Mouse (Mus musculus): Measurements from ENCODE around the gene Sppl3.

Sppl3 gene

DNA sequence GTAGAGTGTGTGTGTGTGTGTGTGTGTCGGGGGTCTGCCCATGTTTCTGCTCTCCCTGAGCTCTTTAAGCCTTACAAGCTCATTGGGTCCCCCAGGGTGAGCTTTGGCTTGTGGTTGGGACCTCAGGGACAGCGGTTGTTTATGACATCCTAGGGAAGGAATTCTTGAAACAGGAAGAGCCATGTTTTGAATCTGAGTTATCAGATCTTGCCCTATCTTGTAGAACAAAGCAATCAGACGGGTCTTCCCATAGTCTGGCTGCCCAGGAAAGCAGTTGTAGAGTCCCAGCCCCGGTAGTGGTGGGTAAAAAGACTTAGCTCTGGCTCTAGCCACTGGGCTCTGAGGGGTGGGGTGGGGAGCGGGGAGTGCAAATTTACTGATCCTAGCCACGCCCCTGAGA lies 13.6 kb upstream of the Sppl3 start:
- DNase-seq (ENCODE audit: low spot score in 2 of 2): no peak

DNA sequence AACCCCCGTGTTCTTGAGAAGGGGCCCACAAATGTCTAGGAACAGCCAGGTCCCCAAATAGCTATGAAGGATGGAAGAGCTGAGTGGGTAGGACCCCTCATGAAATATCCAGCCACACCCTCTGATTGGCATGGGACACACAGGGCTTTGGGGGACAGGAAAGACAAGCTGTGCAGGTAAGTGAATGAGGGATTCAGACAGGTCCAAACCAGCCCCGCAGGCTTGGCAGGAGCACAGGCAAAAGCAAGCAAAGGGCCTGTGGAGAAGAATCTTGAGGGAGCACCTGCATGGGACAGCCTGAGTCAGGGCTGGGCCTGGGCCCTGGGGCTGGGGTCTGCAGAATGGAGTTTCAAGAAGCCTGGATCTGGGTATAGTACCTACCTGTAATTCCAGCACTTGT lies 10.4 kb upstream of the Sppl3 start:
- DNase-seq (ENCODE audit: low spot score in 2 of 2): no peak

DNA sequence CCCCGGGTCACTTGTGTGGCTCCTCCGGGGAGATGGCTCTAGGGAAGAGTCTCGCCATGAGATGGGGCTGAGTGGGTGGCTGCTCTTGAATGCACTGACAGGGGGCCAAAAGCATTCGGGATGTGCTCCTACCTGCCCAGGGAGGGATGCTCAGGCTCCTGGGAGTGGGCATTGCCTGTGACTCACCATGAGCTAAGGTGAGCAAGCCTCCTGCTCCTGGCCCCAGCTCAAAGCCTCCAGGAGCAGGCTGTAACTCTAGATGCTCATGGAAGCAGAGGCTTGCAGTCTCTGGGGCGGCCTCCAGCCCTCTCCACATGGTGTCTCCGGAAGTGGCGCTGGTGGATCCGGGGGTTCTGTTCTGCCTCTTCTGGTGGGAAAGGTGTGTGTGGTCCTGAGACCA lies 9.5 kb upstream of the Sppl3 start:
- no peak for DNase-seq (ENCODE audit: low spot score in 2 of 2)

DNA sequence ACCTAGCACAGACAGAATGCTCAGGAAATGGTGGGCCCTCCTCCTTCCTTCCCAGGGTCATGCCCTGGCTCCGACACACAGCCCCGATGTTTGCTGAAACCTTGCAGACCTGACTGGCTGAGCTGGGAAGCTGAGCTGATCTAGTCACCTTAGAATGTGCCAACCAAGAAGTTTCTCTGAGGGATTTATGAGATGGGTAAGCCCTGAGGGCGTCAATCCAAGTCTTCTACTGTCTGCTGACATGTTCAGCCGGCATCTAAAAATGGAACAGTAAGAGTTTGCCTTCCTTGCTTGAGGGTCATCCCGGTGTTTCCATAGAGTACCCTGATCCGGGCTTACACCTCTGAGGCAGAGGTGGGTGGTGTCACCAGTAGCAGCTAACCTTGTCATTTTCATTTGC lies 8.2 kb upstream of the Sppl3 start:
- no peak for DNase-seq (ENCODE audit: low spot score in 2 of 2)

DNA sequence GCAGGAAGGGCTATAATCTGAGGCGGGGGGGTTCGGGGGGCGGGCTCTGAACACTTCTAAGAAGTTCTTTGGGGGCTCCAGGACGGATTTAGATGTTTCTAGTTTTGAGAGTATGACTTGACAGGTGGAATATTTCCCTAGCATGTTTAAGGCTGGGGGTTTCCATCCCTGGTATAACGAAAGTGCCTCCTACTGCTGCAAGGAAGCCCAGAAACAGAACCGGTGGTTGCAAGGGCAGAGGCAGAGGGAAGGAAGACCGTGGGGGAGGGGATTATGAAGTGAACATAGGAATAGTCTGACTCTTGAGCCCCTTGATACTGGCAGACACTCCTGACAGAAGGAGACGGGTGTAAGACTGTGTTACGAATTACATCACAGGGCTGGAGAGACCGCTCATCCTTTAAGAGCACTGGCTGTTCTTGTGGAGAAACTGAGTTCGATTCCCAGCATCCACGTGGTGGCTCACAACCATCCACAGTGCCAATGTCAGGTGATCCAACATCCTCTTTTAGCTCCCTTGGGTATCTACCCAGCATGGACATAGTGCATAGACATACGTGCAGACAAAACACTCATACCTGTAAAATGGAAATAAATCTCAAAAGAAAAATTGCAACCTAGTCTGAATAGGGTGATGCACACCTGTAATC lies 7.6 kb upstream of the Sppl3 start:
- no peak for DNase-seq (ENCODE audit: low spot score in 2 of 2)

DNA sequence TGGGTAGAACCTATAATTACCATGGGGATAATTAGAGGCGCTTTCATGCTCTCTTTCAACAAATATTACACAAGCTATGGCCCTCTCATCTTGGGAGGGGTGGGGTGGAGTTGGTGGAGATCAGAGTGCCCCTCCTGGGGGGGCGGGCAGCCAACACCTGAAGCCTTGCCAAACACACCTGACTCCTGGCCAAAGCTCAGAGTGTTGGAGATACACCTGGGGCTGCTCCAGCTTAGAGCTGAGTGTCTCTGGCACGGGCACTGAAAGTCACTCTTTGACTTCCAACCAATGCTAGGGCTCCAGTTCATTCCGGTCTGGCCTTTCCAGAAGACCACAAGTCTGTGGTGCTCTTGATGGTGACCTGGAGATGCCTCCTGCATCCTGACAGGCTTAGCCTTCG lies 3.2 kb upstream of the Sppl3 start:
- no peak for DNase-seq (ENCODE audit: low spot score in 2 of 2)

DNA sequence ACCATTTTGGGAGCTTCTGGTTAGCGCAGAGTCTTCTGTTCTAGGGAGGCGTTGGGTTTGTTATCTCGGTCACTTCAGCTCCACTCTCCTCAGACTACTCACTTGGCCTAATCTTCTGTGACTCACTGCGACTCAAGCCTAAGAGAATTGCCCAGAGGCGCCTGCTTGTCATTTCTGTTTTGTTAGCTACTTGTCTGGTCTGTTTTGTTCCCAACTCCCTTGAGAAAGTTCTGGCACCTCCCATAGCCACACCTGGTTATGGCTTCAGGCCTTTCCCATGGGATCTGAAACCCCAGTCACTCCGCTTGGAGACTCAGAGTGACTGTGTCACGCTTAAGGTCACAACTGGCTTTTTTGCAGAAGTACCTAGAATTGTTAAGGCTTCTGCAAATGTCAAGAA lies 2.6 kb upstream of the Sppl3 start:
- DNase-seq (ENCODE audit: low spot score in 2 of 2): no peak

DNA sequence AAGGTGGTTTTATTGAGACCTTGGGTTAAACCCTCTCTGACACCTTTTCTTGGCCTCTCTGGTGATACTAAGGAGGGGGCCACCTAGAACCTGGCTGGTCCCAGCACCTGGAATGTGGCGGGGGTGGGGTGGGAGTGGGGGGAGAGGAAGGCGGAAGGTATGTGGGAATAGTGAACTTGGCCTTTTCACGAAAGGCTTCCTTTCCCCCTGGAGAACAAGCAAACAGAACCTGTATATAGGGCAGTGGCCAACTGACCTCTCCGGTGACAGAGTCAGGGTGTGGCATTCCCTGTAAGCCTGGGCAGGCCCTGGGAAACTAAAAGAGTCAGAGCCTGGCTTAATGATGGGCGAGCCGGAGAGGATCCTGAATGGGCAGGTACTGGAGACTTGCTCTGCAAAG lies 1.8 kb upstream of the Sppl3 start:
- no peak for DNase-seq (ENCODE audit: low spot score in 2 of 2)

DNA sequence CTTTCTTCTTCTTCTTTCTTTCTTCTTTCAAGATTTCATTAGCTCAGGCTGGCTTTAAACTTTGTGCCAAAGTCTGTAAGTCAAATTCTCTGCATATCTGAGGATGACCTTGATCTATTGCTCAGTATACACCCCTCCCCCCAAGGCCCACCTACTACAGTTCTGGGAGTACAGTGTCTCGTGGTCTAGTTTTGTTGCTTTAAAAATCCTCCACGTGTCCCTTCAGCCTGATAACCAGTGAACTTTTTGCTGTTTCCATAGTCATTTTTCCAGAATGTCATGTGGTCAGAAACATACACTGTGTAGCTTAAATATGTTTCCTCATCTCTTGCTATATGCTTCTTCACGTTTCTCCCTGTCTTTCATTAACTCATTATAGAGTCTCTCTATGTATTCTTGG lies 976 bp upstream of the Sppl3 start:
- DNase-seq (ENCODE audit: low spot score in 2 of 2): no peak

DNA sequence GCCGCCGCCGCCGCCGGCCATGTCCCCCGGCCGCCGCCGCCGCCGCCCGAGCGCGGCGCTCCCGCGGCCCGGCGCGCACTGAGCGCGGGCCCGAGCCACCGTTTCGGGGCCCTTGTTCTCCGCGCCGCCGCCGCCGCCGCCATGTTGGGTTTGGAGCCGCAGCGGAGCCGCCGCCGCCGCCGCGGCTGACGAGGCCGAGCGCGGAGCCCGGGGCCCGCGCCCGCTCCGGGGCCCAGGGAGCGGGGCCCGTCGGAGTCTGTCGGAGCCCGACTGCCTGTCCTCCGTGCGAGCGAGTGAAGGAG lies 231 bp downstream of the Sppl3 start:
- DNase-seq (ENCODE audit: low spot score in 2 of 2): no peak

DNA sequence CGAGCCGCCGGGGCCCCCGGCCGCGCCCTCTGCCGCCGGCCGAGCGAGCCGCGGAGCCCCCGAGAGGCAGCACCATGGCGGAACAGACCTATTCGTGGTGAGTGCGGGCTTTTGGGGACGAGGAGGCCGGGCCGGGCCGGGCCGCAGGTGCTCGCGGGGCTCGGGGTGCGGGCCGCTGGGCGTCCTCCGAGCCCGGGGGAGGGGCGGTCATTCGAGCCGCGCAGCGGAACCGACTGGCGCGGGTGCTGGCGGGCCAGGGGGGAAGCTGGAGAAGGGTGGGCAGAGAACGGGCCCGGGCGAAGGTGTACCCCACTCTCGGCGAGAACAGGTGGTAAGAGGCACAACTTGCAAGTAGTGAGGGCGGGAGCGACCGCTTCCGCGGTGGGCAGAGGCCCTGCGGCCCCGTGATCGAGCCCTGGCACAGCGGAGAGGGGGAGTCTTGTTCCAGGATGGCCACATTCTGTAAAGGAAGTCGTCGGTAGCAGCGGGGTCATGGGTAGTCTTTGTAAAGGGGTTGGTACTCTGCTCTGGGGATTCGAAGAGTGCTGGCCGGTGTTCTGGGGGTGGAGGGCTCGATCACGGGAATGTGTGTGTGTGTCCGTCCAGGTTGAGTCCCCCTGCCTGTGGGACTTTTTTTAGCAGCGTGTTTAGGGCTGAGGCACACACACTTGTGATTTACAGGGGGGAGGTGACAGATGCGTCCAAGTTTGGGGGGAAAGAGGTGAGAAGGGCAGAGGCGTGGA lies 753 bp downstream of the Sppl3 start:
- DNase-seq (ENCODE audit: low spot score in 2 of 2): peak; percentile 74 to 85

DNA sequence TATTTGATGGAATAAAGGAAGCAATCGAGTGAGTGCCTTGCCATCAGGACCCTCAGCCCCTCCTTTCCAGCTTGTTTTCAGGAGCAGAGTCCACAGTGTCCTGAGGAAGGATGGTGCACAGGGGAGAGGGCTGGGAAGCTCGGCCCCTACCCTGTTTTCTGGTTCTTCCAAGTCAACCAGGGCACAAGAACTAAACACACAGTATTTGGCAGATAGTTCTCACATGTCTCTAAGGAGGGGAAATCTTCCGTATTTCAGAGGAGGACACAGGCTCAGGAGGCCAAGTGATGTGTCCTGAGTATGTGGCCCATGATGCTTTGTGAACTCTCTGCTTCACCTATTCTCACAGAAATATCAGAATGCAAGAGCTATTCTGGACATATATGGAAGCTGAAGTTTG lies 2.5 kb downstream of the Sppl3 start:
- no peak for DNase-seq (ENCODE audit: low spot score in 2 of 2)

DNA sequence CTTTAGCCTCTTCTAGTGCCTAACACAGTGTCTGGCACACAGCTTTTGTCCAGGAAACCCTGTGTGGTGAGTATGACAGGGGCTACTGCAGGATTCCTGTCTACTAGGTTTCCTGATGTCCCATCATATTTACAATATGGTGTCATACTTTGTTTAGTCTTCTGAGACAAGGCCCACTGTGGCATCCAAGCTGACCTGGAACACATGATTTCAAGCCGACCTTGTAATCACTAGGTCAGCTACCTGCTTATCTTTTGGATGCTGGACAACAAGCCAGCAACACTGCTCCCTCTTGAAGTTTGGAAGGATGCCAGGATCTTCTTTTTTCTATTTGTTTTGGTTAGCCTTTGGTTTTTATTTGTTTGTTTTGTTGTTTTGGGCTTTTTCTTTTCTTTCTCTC lies 3.6 kb downstream of the Sppl3 start:
- no peak for DNase-seq (ENCODE audit: low spot score in 2 of 2)

DNA sequence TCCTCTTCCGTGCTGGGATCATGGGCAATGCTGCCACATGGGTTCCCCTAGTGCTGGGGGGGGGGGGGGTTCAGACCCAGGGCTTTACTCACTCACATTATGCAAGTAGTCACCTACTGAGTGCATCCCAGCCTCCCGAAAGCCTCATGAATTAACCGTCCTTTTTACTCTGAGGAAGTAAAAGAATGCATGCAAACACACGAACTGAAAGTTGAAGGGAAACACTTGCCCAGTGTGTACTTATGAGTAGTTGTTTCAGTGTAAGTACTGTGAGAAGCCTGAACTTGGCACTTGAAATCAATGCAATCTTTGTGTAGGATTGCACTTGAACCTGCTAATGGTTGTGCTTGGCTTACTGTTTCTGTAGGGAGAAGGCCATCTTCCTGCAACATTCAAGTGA lies 4.2 kb downstream of the Sppl3 start:
- DNase-seq (ENCODE audit: low spot score in 2 of 2): no peak

DNA sequence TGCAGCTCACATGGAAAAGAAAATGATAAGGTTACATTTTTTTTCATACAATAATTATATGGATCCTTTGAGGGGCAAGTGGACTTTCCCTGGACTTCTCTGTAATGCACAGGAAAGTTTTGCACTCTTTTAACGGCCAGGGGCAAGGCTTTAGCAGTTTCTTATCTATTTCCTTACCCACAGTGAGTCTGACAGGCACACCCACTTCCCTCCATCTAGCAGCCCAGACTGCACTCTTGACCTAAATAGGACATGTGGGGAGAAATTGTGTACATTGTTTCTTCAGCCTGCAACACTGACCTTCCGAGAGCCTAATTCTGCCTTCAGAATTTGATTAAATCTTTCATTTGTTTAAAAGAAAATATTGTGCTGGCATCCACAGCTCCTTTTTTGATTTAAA lies 7.3 kb downstream of the Sppl3 start:
- DNase-seq (ENCODE audit: low spot score in 2 of 2): peak in 1 of 2 experiments; percentile 33

DNA sequence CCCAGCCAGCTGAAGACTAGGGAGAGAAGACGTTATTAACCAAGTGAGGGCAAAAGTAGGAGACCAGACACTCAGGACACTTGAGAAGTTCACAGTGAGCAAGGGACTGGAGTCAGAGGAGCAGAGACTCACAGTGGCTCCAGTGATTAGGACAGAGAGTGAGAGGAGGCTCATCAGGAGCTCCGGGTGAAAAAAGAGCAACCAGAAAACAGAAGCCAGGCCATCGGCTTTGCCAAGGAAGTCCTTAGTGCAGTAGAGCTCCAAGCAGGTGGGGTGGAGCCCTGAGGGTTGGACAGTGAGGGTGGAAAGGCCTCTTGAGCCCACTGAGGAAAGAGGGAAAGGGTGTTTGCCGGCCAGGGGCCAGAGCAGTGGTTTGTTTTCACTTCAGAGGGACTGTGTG lies 7.9 kb downstream of the Sppl3 start:
- no peak for DNase-seq (ENCODE audit: low spot score in 2 of 2)

DNA sequence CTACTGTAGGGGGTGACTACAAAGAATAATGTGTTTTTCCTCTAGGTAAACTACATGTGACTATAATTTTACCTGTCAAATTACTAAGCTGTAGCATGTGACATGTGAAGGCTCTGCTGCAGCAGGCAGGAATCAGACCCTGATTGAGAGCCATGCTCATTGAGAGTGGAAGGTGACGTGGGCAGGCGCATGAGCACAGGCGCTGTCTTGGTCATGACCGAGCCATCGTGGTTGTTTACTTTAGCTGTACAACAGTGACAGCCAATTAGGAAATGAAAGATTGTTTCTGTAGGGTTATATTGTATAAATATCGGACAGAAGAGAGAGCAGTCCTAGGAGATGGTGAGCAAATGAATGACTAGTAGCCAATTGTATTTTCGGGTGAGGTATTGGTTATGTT lies 11.1 kb downstream of the Sppl3 start:
- no peak for DNase-seq (ENCODE audit: low spot score in 2 of 2)

DNA sequence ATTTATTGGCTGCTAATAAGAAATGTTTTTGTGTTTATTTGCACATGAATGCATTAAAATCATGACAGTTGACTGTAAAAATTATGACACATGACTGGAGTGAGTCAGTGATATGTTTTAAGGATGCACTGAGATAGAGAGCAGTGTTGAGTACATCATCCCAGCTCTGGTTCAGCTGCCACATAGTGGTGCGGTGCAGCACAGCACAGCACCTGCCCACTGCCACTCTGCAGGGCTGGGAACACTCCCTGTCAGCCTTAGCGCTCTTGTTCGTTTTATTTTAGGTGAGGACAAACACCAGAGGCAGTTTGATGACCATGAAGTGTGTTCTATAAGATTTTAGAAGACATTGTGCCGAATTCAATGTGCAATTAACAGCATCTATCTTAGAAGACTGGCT lies 15.2 kb downstream of the Sppl3 start:
- DNase-seq (ENCODE audit: low spot score in 2 of 2): no peak

DNA sequence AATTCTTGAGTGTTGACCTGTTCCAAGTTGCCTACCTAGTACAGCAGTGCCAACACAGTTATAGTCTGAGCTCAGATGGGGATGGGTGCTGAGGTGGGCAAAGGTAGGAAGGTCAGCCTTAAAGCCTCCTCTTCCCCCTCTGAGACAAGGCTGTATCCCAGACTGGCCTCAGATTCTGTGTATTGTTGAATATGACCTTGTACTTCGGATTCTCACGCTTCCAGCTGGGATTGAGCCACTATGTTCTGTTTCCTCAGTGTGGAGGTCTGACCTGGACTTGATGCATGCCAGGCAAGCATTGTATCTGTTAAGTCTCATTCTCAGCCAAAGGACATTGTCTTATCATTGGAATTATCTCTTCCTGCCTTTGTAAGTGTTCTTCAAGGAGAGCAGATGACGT lies 16.2 kb downstream of the Sppl3 start:
- no peak for DNase-seq (ENCODE audit: low spot score in 2 of 2)

DNA sequence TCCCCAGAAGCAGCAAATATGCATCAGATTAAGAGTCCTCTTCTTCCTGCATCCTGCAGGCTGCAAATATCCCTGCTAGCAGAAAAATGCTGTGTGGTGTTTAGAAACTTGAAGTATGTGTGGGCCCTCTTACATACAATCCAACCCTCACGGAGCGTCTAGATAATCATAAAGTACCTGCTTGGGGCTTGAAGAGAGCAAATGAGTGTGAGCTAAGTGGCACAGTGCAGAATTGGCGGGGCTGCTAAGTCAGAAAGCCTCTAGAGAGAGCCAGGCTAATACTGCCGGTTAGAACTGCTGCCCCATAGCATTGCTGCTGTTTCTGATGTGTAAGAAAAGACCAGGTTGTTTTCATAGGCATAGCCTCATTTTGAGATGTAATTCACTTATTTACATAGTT lies 18.0 kb downstream of the Sppl3 start:
- no peak for DNase-seq (ENCODE audit: low spot score in 2 of 2)

DNA sequence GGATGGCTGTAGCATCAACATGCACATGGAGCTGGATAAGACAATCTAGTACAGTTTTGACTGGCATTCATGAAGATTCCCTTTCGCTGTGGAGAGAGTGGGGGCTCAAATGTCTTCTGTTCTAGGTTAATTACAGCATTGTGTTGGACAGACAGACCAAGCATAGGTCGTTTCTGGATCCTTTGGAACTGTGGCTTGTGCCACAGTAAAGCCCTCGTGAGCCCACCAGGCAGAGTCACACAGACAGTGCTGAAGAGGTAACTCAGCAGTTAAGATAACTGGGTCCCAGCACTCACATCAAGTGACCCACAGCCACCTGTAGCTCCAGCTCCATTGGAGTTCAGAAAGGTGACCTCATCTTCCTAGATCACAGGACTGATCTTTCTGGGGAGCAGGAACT lies 18.6 kb downstream of the Sppl3 start:
- DNase-seq (ENCODE audit: low spot score in 2 of 2): no peak

DNA sequence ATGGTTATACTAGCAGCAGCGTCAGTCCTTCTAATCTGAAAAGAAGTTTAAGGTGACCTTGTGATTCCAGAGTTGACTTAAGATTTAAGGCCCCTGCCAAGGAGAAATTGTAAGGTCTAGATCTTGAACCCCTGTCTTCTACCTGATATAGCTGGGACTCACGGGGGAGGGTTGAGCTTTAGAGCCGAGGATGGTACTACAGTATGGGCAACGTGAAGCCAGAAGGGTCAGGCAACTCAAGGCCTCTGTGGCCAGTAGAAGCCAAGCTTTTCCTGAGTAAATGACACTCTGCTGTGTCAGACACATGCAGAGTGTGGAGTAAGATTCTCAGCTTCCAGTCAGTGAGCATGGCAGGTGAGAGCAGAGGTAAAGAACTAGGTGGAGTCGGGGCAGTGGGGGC lies 20.6 kb downstream of the Sppl3 start:
- no peak for DNase-seq (ENCODE audit: low spot score in 2 of 2)

DNA sequence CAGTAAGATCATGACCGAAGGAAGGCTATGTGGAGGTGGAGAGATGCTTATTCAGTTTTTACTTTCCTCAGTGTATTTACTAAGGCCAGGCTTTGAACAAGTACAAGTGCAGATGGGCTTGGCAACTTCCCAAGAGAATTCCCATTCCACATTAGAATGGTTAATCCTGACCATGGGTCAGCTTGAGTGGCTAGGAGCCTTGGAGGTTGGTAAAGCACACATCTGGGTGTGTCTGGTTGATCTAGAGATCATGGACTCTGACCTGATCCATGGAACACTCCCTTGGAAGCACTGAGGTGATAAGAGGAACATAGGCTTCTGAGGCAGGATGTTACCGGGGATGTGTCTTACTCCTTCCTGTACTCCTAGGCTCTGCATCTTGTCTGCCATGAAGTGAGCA lies 21.7 kb downstream of the Sppl3 start:
- no peak for DNase-seq (ENCODE audit: low spot score in 2 of 2)

DNA sequence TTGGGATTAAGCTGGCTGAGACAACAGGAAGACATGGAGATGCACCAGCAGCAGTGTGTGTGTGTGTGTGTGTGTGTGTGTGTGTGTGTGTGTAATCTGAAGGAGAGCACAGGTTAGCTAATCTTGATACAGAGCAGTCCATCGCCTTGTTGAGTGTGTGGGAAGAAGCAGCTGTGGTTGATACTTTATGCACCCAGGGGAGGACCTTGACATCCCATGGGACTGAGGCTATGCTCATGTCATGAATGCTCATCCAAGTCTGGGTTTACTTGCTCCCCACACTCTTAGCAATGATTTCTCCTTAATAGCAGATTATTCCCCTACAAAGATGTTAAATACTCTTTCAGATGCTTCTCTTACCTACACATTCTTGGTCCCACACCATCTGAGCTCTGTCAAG lies 24.3 kb downstream of the Sppl3 start:
- no peak for DNase-seq (ENCODE audit: low spot score in 2 of 2)

All from natural killer cell, adult 2 months (primary cell).